In the genomic region with DNA sequence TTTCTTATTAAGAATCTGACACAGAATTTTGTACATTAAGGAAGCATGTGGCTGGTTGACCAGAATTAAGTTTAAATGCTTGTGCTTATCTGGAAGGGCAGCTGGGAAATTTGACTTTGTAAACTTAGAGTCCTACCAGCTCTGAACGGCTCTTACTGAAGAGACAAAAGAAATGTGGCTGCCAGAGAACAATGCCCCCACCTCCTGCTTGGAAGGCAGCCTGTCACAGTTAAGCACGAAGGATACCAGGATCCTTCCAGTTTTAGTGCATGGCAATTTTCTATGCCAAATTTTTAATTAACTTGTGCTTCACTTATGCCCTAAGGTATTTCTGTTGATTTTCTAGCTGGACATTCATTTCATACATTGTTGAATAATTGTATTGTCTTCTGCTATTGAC, we compare ENCODE assay signal across 17 mouse cellular contexts.
"Had no signal": no experiment of that assay in that cellular context is flagged by ENCODE, and none has a peak within 500 bp of the region (broad histone marks: within the 10 kb centered on the region; RNA-seq: fewer than 3 reads in every experiment).

No protein-coding gene starts in this region.

- H3K36me3 ChIP-seq: liver, embryonic 12.5 days; midbrain, embryonic 13.5 days; neural tube, embryonic 13.5 days; neural tube, embryonic 15.5 days had no signal

- H3K4me1 ChIP-seq: liver, embryonic 12.5 days; neural tube, embryonic 15.5 days had no signal

- H3K4me2 ChIP-seq: liver, embryonic 12.5 days; lung, embryonic 14.5 days; midbrain, embryonic 13.5 days; neural tube, embryonic 13.5 days; neural tube, embryonic 15.5 days had no signal

- ATAC-seq: liver, embryonic 12.5 days; midbrain, embryonic 13.5 days had no signal

- H3K27me3 ChIP-seq: liver, embryonic 12.5 days; midbrain, embryonic 13.5 days; neural tube, embryonic 13.5 days; neural tube, embryonic 15.5 days had no signal

- H3K9ac ChIP-seq: liver, embryonic 12.5 days; liver, embryonic 14.5 days; lung, embryonic 14.5 days; midbrain, embryonic 13.5 days; neural tube, embryonic 13.5 days; neural tube, embryonic 15.5 days had no signal

- DNase-seq: lung, adult 18-20 months; lung, embryonic 14.5 days; lung, postnatal 10 days; lung, postnatal 4 days; right cerebral cortex, adult 18-20 months; right cerebral cortex, postnatal 25 days; right cerebral cortex, postnatal 4 days; spleen, adult 18-20 months; thymus, adult 18-20 months; thymus, postnatal 14 days; thymus, postnatal 36 days had no signal

- H3K27ac ChIP-seq: liver, embryonic 12.5 days; liver, embryonic 14.5 days; midbrain, embryonic 13.5 days; neural tube, embryonic 13.5 days; neural tube, embryonic 15.5 days had no signal

- H3K4me3 ChIP-seq: liver, embryonic 12.5 days; midbrain, embryonic 13.5 days; myocyte; neural tube, embryonic 13.5 days; neural tube, embryonic 15.5 days had no signal

- H3K9me3 ChIP-seq: liver, embryonic 12.5 days; midbrain, embryonic 13.5 days; neural tube, embryonic 13.5 days; neural tube, embryonic 15.5 days had no signal
